Mouse (Mus musculus): ENCODE measurements around the gene Chrnd.

Gene Chrnd

GRCm38 (mm10) chr1:87227160-87227550, 36.7 kb downstream of the Chrnd start:
- no peak for DNase-seq (ENCODE audit: extremely low read depth, low read depth)

GRCm38 (mm10) chr1:87230606-87231005, 40.2 kb downstream of the Chrnd start:
- DNase-seq (ENCODE audit: extremely low read depth, low read depth): no peak

- DNase-seq (ENCODE audit: extremely low read depth, low read depth): no peak
Measured at GRCm38 (mm10) chr1:87232197-87232596, 41.8 kb downstream of the Chrnd start.

- no peak for DNase-seq (ENCODE audit: extremely low read depth, low read depth)
Measured at GRCm38 (mm10) chr1:87239056-87239455, 48.6 kb downstream of the Chrnd start.

GRCm38 (mm10) chr1:87243021-87243420, 52.6 kb downstream of the Chrnd start:
- DNase-seq (ENCODE audit: extremely low read depth, low read depth): no peak

GRCm38 (mm10) chr1:87245430-87245829, 55.0 kb downstream of the Chrnd start:
- DNase-seq (ENCODE audit: extremely low read depth, low read depth): no peak

GRCm38 (mm10) chr1:87245929-87246815, 55.8 kb downstream of the Chrnd start:
- peak; percentile 8 for DNase-seq (ENCODE audit: extremely low read depth, low read depth)

Data from MEL-GATA-1-ER (cell line).